Mouse (Mus musculus) spleen, adult 2 months (tissue): ENCODE data around the gene Cobll1. TPM values are rescaled to one million over a fixed set of nuclear protein-coding genes. Genes with fewer than 3 reads are reported as not detected.

Experiments
- DNase-seq, 2 experiments: peaks; one replicate each; pipeline versions ENCODE4 v3.0.0 to v3.0.0-alpha.2; 2012 to 2021; ENCODE audit warnings: low spot score in 2 of 2, low read depth in 1 of 2
- H3K27ac ChIP-seq: fragments of 200-500 bp; 2 replicates; pipeline ENCODE4 v1.5.1; 2012; ENCODE audit warnings: low read length, inconsistent platforms; ENCODE audit not compliant: insufficient read depth
- H3K27me3 ChIP-seq: fragments of 200-500 bp; 2 replicates; pipeline ENCODE4 v1.6.1; 2012; ENCODE audit warnings: mild to moderate bottlenecking, moderate library complexity, low read length, inconsistent platforms; ENCODE audit not compliant: control insufficient read depth, insufficient read depth
- H3K36me3 ChIP-seq: fragments of 200-500 bp; 2 replicates; pipeline ENCODE4 v1.6.1; 2012; ENCODE audit warnings: mild to moderate bottlenecking, low read length, inconsistent platforms; ENCODE audit not compliant: control insufficient read depth, insufficient read depth
- H3K4me1 ChIP-seq: fragments of 200-500 bp; 2 replicates; pipeline ENCODE4 v1.6.1; 2011; ENCODE audit warnings: inconsistent platforms; ENCODE audit not compliant: control insufficient read depth, insufficient read depth, insufficient read length
- H3K4me3 ChIP-seq: fragments of 200-500 bp; 2 replicates; pipeline ENCODE4 v1.5.1; 2011; ENCODE audit warnings: mild to moderate bottlenecking, inconsistent platforms; ENCODE audit not compliant: insufficient read depth, insufficient read length; ENCODE audit errors: extremely low read depth
- CTCF ChIP-seq: fragments of 200-500 bp; IDR thresholded peaks from 2 replicates; pipeline ENCODE4 v1.5.1; 2011; ENCODE audit warnings: mild to moderate bottlenecking, inconsistent platforms; ENCODE audit not compliant: insufficient read depth, insufficient read length, insufficient replicate concordance; ENCODE audit errors: extremely low read depth
- POLR2A ChIP-seq: fragments of 200-500 bp; IDR thresholded peaks from 2 replicates; pipeline ENCODE4 v1.6.1; 2011; ENCODE audit warnings: low read depth, low read length, inconsistent platforms
- WGBS: fragments of 180-500 bp; shearing (Covaris S2); methylation state at CpG from one replicate; pipeline ENCODE4 v1.1.7; 2018; 5-methylcytosine and 5-hydroxymethylcytosine counted together
- polyA plus RNA-seq: library from polyadenylated mRNA; depleted of rRNA; stranded (reverse); fragments of >200 nt; gene quantifications from 2 replicates; pipeline ENCODE4 v1.2.3, GENCODE M21; 2012

The Cobll1 gene
- polyA plus RNA-seq, 1 experiment: 5.4 TPM

DNA sequence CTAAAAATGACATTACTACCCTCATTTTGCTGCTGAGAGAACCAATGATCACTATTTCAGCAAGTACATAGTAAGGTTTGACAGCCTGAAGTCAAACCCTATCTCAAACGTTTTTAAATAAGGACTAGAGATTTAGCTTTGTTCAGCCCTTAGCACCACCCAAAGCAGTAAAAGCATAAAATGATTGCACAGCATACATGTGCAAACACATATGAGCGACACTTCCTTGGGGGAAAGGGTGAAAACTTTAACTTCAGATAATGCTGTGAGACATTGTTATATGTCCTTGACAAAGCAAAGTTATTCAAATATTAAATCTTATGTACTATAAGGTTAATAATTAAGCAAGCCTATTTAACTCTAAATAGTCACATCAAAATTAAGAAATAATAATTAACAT lies 18.2 kb upstream of the Cobll1 start:
- no peak for TF ChIP-seq POLR2A
- no peak for TF ChIP-seq CTCF
- no peak for DNase-seq
- 76% methylated on average over 2 of the region's 2 CpGs for WGBS
- H3K36me3 ChIP-seq: no peaks in the 10 kb centered on the region
- H3K27me3 ChIP-seq: no peaks in the 10 kb centered on the region
- no peak overlapping the region for H3K27ac ChIP-seq
- H3K4me1 ChIP-seq: no peaks in the 10 kb centered on the region
- H3K4me3 ChIP-seq: no peak overlapping the region

DNA sequence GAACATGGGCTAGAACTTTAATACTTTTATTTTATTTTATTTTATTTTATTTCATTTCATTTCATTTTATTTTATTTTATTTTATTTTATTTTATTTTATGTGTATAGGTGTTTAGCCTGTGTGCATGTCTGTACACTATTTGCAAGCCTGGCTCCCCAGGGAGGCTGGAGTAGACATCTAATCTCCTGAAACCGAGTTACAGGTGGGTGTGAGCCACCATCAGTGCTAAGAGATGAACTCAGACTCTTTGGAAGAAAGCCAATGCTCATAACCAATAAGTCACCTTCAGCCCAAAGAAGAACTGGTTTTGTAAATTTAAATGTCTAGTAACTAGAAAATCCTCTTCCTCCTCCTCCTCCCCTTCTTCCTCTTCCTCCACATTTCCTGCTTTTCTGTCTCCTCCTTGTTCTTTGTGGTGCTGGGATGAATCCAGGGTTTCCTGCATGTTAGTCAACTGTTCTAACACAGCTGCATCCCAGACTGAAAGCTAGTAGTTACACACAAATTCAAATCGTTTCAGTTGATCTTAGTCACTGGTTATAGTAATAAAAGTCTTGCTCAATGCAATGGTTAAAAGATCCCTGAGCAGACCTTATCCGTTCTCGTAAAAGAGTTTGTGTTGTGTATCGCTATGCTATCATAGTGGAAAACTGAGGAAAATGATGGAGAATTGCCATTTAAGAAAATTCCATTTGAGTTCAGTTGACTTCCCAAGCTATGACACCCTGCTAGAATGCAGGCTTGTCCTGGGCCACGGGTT lies 17.5 kb upstream of the Cobll1 start:
- WGBS: 79% methylated on average over 6 of the region's 6 CpGs
- no peak overlapping the region for H3K4me3 ChIP-seq
- no peaks in the 10 kb centered on the region for H3K4me1 ChIP-seq
- no peaks in the 10 kb centered on the region for H3K27me3 ChIP-seq
- H3K36me3 ChIP-seq: no peaks in the 10 kb centered on the region
- no peak overlapping the region for H3K27ac ChIP-seq
- DNase-seq: no peak
- TF ChIP-seq CTCF (no peak), POLR2A (no peak)

- Histone ChIP-seq H3K4me1 (no peaks in the 10 kb centered on the region), H3K27ac (no peak overlapping the region), H3K27me3 (no peaks in the 10 kb centered on the region), H3K4me3 (no peak overlapping the region), H3K36me3 (no peaks in the 10 kb centered on the region)
- WGBS: 83% methylated on average over 5 of the region's 5 CpGs
- no peak for DNase-seq
- TF ChIP-seq CTCF: no peak
- no peak for TF ChIP-seq POLR2A
Observed at GRCm38 (mm10) chr2:65250589-65251104, 11.4 kb upstream of the Cobll1 start.

GRCm38 (mm10) chr2:65249575-65249974 lies 10.4 kb upstream of the Cobll1 start:
- H3K27ac ChIP-seq: no peak overlapping the region
- no peak for DNase-seq
- TF ChIP-seq POLR2A (no peak), CTCF (no peak)

DNA sequence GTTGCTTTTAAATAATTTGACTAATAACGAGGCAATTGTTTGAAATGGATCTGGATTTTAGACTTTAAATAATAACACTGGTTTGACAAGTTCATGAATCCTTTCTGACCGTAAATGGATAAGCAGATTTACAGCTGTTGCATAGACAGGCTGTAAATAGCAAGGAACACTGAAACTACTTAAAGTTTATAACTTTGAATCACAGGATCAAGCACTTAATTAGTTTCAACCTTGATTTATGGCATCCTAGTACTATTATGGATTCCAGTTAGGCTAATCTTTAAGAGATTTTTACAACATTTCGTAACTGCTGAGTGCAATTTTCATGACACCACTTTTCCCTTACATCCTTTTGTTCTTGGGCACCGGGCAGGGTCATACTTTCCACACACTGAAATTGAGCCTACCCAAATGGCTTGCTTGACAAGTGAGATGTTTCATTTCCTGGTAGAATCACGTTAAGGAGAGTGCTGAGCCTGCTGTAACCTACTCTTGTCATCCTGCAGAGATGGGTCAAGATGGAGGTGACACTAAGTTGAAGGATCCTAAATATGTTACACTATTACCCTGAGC lies 1.1 kb upstream of the Cobll1 start:
- no peak for TF ChIP-seq POLR2A
- TF ChIP-seq CTCF: no peak
- Histone ChIP-seq H3K27me3 (no peaks in the 10 kb centered on the region), H3K4me3 (no peak overlapping the region), H3K4me1 (peaks cover 5% of the 10 kb centered on the region), H3K36me3 (no peaks in the 10 kb centered on the region; the same call in 1 of the 2 replicates), H3K27ac (no peak overlapping the region)
- DNase-seq: no peak
- 69% methylated on average over 5 of the region's 5 CpGs for WGBS

More at GRCm38 (mm10) chr2:65249575-65249974, 10.4 kb upstream of the Cobll1 start:
- WGBS: 85% methylated on average over 2 of the region's 2 CpGs
- H3K4me1 ChIP-seq: no peaks in the 10 kb centered on the region
- H3K4me3 ChIP-seq: no peak overlapping the region
- H3K27me3 ChIP-seq: no peaks in the 10 kb centered on the region
- no peaks in the 10 kb centered on the region for H3K36me3 ChIP-seq

- peak; percentile 4; the same call in 1 of the 2 replicates for TF ChIP-seq POLR2A
- no peak for TF ChIP-seq CTCF
- no peaks in the 10 kb centered on the region for H3K27me3 ChIP-seq
- no peaks in the 10 kb centered on the region; the same call in 1 of the 2 replicates for H3K36me3 ChIP-seq
- peak overlapping the region; percentile 55 for H3K4me3 ChIP-seq
- under 1% methylated on average over 93 of the region's 114 CpGs for WGBS
- H3K27ac ChIP-seq: peak overlapping the region; percentile 89
- DNase-seq: peak in 1 of 2 experiments; percentile 73
- H3K4me1 ChIP-seq: peaks cover 5% of the 10 kb centered on the region
Observed at GRCm38 (mm10) chr2:65238171-65238963, 836 bp downstream of the Cobll1 start.
